ENCODE assay signal across 12 mouse cellular contexts in the genomic region with DNA sequence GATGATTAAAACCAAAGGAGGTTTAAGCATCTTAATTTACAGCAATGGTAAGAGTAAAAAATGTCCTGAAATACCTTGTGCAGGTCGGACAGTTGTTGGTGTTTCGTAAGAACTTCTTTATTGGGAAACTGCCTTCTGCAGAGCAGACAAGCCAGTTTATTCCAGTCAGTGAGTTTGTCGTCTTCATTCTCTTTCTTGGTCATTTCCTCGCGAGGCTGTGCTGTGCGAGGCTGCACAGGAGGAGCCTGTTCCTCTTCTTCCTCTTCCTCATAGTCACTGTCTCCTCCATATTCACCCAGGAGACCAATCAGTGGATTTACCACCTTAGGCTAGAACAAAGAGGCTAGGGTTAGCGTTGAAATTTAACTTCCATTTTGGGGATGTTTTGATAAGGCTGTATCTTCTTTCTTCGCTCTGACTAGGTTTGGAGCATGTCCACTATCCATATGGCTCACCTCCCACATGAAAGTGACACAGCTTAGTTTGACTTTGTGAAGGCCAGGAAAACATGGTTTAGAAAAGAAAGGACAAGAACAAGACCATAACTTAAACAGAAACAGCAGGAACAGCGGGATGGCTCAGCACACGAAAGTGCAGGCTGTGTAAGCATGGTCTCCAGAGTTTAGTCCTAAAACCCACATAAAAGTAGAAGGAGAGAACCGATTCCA.
"Had no signal": no experiment of that assay in that cellular context is flagged by ENCODE, and none has a peak within 500 bp of the region (broad histone marks: within the 10 kb centered on the region; RNA-seq: fewer than 3 reads in every experiment).

No protein-coding gene starts in this region.

- DNase-seq: kidney, adult 18-20 months; kidney, postnatal 10 days; lung, embryonic 14.5 days; lung, postnatal 10 days; lung, postnatal 4 days; thymus, adult 2 months; thymus, postnatal 25 days had no signal

- ATAC-seq: intestine, embryonic 15.5 days; liver, embryonic 12.5 days; midbrain, embryonic 15.5 days had no signal

- H3K4me3 ChIP-seq: intestine, embryonic 15.5 days; limb, embryonic 15.5 days; liver, embryonic 12.5 days; megakaryocyte, embryonic 14.5 days; midbrain, embryonic 15.5 days had no signal

- H3K4me1 ChIP-seq: intestine, embryonic 15.5 days; limb, embryonic 15.5 days; liver, embryonic 12.5 days; midbrain, embryonic 15.5 days had no signal

- H3K27ac ChIP-seq: intestine, embryonic 15.5 days; limb, embryonic 15.5 days; liver, embryonic 12.5 days; midbrain, embryonic 15.5 days had no signal

- H3K27me3 ChIP-seq: intestine, embryonic 15.5 days; limb, embryonic 15.5 days; liver, embryonic 12.5 days; megakaryocyte, embryonic 14.5 days; midbrain, embryonic 15.5 days had no signal
